Mouse (Mus musculus) CD4-positive helper T cell, adult 2 months (primary cell): ENCODE data around the gene Adck2.
A peak's percentile ranks its signal among the peaks of the same experiment; 100 is the strongest.

Experiments
- DNase-seq: peaks from one replicate; pipeline ENCODE4 v3.0.0-alpha.2; 2012; ENCODE audit warnings: low read depth, missing footprints, low spot score

Gene Adck2

DNA sequence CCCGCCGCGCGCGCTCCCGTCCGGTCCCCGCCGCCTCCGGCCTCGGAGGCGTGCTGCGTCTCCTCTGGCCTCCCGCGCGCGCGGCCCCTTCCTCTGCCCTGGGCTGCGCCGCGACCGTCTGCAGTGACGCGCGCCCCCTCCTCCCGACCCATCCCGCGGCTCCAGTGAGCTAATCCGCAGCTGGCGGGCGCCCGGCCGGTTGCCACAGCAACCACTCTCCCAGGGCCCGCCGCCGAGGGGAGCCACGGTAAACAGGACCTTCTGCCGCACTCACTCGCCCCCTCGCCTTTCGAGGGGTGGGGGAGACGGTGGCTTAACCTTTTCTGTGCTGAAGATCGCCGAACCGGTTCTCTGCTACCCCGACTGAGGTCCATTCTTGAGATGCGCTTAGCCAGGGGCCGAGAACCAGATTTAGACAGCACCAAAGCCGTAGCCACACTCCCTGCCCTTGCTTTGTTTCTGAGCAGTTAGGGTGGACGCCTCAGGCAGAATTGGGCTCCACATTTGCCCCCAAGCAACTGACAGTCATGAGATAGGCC is 15.9 kb upstream of the Adck2 start, which contains the start of gene Dennd2a:
Gene Dennd2a, minus strand, starts transcription at position 145 of the 539 bp plus-strand sequence.
- DNase-seq: no peak

DNA sequence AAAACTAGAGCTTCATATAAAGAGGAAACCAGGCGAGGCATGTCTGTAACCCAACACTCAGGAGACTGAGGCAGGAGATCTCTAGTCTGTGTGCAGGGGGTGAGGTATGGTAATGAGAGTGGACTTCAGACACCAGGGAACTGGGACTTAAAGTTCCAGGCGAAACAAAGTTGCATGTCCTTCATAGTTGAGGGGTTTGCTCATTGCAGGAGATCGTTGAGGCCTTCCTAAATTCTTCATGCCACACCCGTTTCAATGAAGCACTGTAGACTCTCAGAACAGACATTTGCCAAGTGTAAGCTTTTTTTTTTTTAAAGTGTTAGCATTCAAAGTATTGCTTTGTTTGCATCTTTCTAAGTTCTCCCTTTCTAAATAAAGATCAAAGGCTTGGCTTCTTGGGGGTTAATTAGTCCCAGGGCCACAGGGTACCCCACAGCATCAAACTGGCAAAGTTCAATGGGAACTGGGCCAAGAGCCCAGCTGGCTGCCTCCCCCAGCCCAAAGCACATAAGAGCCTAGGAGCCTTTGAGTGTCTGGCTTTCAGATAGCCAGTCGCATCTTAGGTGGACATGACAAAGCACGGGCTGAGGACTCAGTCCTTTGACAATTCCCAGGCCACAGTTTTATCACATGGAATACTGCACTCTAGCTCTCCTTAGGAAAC is 14.3 kb upstream of the Adck2 start:
- no peak for DNase-seq

- peak; percentile 78 for DNase-seq
These were observed 11.3 kb upstream of the Adck2 start for GRCm38 (mm10) chr6:39562166-39563015.

GRCm38 (mm10) chr6:39567528-39567927 is 6.1 kb upstream of the Adck2 start:
- DNase-seq: peak; percentile 50

DNA sequence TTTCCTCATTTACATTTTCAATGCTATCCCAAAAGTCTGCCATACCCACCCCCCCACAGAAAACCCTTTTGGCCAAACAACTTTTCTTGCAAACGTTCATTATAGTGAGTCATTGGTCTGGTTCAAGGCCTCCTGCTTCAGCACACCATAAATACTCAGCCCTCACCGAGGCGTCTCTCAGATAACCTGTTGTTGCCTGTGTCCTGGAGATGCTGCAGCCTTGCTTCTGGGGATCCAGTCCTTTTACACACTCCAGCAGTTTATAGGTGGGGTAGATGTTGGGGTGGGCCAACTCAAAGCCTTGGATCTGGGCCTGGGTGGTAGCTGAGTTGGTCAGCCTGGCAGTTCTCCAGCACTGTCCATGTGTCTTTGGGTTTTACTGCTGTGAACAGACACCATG is 3.2 kb upstream of the Adck2 start:
- DNase-seq: no peak

DNA sequence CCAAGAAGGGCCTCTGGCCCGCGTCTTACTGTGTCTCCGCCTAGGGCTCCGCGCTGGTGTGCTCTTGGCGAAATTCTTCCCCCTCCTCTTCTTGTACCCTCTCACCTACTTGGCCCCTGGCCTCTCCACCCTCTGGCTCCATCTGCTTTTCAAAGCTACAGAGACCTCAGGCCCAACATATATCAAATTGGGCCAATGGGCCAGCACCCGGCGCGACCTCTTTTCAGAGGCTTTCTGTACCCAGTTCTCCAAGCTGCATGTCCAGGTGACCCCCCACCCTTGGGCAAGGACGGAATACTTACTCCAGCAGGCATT is 839 bp downstream of the Adck2 start:
- no peak for DNase-seq

GRCm38 (mm10) chr6:39574951-39575350 is 1.3 kb downstream of the Adck2 start:
- no peak for DNase-seq

GRCm38 (mm10) chr6:39579552-39579951 is 5.9 kb downstream of the Adck2 start:
- DNase-seq: no peak

DNA sequence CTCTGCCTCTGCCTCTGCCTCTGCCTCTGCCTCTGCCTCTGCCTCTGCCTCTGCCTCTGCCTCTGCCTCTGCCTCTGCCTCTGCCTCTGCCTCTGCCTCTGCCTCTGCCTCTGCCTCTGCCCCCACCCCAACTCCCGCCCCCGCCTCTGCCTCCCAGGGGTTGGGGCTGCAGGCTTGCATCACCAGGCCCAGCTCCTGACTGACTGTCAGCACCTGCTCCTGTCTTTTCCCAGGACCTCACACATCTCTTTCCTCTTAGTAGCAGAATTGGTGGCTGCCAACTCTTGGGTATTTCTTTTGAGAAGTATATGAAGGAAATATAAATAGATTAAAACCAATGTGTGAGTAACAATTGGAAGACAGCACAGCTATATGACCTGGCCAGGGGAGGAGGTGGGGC is 6.9 kb downstream of the Adck2 start:
- DNase-seq: no peak

DNA sequence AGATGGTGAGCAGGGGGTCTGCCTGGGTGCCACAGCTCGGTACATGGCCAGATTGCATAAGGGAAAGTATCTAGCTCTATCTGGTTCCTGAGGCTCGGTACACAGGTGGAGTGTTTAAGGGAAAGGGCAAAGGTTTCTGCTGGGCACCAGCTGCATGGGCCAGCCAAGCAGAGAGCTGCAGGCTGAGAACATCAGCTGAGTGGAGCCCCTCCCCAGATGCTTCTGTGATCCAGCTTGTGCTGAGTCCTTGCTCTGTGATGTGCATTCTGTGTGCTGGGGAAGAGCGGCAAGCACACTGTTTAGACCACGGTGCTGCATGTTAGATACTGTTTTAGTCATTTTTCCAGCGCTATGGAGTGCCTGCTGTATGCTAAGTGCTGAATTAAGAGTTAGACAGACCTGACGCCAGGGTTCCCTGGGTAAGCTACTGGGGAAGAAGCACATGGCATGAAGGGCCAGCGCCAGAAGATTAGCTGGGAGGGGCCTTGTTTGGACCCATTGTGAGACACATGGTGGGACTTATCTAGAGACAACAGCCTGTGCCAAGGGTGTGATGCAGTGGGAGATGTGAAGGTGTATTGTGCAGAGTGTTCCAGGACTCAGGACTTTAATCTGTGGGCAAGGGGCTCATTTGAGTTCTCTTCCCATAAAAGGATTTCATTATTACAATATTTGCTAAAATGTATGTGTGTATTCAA is 7.6 kb downstream of the Adck2 start:
- DNase-seq: no peak

DNA sequence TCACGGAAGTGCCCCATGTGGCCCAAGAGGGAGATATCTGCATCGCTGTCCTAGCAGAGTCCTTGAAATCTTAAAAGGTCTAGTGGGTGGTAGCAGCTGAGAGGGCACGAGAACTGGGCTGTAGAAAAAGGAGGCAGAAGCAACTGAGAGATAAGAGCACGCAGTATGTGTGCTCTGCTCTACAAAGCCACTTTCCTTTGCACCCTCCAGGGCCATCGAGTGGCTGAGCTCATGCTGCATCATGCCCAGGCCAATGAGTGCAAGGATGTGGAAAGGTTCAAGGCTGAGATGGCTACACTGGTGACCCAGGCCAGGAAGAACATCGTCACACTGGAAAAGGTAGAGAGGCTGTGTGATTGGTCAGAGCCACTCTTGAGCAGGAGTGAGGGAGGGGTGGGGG is 11.8 kb downstream of the Adck2 start, which contains the start of gene Gm42420:
Gene Gm42420, plus strand, starts transcription at position 237 of the 400 bp plus-strand sequence.
- DNase-seq: no peak

- no peak for DNase-seq
These were observed 17.8 kb downstream of the Adck2 start for GRCm38 (mm10) chr6:39591481-39591880.

DNA sequence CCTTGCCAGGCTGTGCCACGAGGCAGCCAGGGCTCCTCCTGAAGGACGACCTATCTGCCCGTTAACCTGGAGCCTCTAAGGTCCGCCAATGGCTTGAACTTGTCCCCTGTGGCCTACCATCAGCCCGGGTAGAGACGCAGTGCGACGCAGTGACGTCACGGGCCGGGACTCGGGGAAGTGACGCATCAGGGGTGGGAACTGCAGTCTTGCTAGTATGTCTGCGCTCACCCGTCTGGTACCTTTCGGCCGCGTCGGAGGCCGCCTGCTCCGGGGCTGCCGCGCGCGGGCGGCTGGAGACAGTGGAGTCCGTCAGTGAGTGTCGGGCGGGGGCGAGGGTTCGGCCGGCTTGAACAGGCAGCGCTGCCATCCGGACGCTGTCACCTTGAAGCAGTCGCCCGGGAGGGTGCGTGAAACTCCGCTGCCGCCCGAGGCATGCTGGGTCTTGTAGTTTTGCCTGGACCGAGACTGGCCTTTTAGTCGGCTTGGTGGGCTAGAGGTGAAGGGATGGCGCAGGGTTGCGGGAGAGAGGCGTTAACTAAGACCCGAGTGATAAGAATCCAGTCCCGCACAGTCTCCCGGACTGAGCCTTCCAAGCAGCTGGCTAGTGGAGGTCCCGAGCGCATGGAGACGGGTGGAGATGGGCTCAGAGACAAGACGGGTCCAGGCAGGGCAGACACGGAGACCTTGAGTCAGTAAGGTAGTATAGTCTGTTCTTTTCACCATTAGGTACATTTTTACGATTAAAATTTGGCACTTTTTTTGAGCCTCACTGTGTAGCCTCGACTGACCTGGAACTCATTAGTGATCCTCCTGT is 18.9 kb downstream of the Adck2 start, which contains the start of gene Ndufb2:
Gene Ndufb2, plus strand, starts transcription at position 174 of the 814 bp plus-strand sequence.
- DNase-seq: peak; percentile 94

GRCm38 (mm10) chr6:39600851-39601250 is 27.2 kb downstream of the Adck2 start:
- DNase-seq: no peak

- DNase-seq: no peak
These were observed 28.2 kb downstream of the Adck2 start for GRCm38 (mm10) chr6:39601828-39602227.

DNA sequence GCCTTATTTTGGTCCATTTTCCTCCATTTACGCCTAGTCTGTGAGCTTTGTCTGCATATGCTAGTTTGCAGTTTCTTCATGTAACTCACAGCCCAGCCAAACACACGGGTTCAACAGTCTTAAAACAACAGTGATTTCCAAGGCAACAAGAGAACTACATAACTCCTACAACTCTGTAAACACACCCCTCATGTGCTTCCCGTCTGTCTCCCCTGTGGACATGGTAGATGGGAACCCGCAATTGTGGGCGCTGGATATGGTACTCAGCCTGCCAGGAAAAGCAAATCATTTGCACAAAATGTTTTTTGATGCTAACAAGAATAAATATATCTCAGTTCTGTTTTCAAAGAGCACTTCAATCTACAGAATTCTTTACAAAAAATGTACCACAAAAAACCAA is 30.9 kb downstream of the Adck2 start:
- no peak for DNase-seq

- no peak for DNase-seq
These were observed 32.4 kb downstream of the Adck2 start for GRCm38 (mm10) chr6:39606056-39606455.

DNA sequence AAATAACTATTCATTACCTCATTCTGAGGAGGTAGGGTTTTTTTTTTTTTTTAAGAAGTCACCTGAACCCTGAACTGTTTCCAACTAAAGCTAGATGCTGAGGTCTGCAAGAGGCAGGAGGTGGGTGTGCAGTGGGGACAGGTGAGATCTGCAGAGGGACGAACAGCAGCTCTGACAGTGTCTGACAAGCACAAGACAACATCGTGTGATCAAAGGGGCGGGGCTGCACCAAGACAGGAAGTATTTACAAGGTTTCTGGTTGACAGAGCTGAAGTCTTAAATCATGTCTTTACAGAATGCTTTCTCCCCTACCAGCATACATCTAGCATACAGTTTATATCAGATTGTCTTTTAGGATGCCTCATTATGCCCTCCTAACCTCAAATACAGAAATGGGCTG is 33.2 kb downstream of the Adck2 start:
- peak; percentile 50 for DNase-seq

DNA sequence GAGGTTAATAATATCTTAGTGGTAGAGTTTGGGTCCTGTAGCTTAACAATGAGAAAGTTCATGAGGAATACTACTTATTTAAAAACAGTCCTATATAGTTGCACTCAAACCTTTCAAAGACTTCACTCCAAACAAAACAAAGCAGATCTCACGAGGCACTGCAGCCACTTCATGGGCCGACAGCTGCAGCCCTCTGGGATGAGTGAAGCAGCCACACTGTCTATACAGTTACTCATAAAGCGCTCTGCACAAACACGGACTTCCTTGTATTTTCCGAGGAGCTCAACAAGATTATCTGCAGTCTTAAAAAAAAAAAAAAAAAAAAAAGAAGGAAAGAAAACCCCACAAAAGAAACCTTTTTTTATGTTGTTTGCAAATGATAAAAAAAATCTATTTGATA is 33.7 kb downstream of the Adck2 start:
- DNase-seq: no peak

- no peak for DNase-seq
These were observed 36.5 kb downstream of the Adck2 start for GRCm38 (mm10) chr6:39610207-39610606.

DNA sequence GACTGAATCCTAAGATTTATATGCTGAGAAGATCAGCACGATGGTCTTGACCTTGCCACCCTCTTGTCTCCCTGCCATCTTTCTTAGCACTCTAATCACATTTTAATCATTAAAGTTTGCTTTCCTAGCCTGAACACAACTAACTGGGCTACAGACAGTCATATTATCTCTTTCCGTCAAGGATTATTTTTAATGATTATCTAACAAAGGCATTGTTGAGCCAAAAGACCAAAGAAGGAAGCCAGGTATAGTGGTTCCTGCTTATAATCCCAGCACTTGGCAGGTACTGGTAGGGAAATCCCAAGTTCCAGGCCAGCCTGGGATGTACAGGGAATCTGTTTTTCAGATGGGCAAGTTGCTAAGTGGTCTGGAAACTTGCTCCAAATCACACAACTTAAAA is 37.6 kb downstream of the Adck2 start:
- DNase-seq: no peak
